Mouse (Mus musculus): ENCODE results near the gene Scfd2.

GRCm38 (mm10) chr5:74166642-74167041 lies 364.9 kb downstream of the Scfd2 start:
- TF ChIP-seq EP300 (IDR thresholded peaks at IDR 0.05; ENCODE audit: low read depth) (no peak), CTCF (IDR thresholded peaks at IDR 0.05; ENCODE audit: low read depth) (no peak)
